Mouse (Mus musculus) embryonic fibroblast, embryonic 13.5 days (primary cell): Measurements from ENCODE around the gene Tagap1. TPM values are rescaled to one million over a fixed set of nuclear protein-coding genes. Genes with fewer than 3 reads are reported as not detected.
A peak's percentile ranks its signal among the peaks of the same experiment; 100 is the strongest.
"Not testable (repeated sequence)": the region's sequence is repeated elsewhere in the genome, so short reads cannot be mapped to it uniquely, and the experiment has no call there.

Experiments used
- H3K27ac ChIP-seq: 2 replicates; pipeline ENCODE4 v1.5.1; 2012; ENCODE audit warnings: low read length, control low read depth, inconsistent platforms; ENCODE audit not compliant: insufficient read depth
- H3K4me1 ChIP-seq: 2 replicates; pipeline ENCODE4 v1.6.1; 2011; ENCODE audit warnings: low read length; ENCODE audit not compliant: control insufficient read depth, insufficient read depth
- H3K4me3 ChIP-seq: 2 replicates; pipeline ENCODE4 v1.5.1; 2011; ENCODE audit warnings: mild to moderate bottlenecking, control low read depth, low read length; ENCODE audit not compliant: insufficient read depth
- POLR2A ChIP-seq: IDR thresholded peaks from 2 replicates; pipeline ENCODE4 v1.6.1; 2011; ENCODE audit warnings: low read depth, mild to moderate bottlenecking, control low read depth, low read length, moderate library complexity
- polyA plus RNA-seq: library from polyadenylated mRNA; stranded (reverse); fragments of >200 nt; gene quantifications from 2 replicates; pipeline ENCODE4 v1.2.4, GENCODE M21; 2011; ENCODE audit warnings: low read depth; ENCODE audit not compliant: missing spikeins, insufficient read length

The Tagap1 gene
- polyA plus RNA-seq, 1 experiment: 18.6 TPM

DNA sequence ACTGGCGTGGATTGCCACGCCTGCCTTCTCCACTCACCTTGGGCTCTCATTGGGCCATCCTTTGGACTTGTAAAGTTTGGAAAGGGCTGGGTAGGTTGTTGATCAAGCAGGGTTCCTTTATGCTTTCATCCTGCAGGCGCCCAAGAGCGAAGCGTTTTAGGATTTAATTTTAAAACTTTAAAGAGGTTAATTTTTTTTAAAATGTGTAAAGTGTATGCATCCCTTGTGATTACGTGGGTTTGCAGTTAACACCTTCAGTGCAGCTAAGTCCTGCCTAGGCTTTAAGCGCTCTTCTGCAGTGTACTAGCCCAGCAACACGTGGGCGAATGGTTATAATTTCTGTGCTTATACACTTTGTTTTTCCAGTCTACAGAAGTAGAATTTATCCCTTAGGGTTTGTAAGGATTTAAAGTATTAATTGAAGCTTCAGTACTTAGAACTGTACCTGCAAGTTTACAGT, 12.2 kb downstream of the Tagap1 start:
- 0 out of 2 replicates have a peak, but pooled peaks have one; percentile 7 for TF ChIP-seq POLR2A
- Histone ChIP-seq H3K27ac (peak overlapping the region; percentile 65; the same call in 1 of the 2 replicates), H3K4me3 (peak overlapping the region; percentile 62)
- H3K4me1 ChIP-seq: not testable (repeated sequence)

- Histone ChIP-seq H3K27ac (peak within 1 kb of the TSS; percentile 65), H3K4me3 (peak within 1 kb of the TSS; percentile 62)
- peak; percentile 69 for TF ChIP-seq POLR2A
Measured at GRCm38 (mm10) chr17:6947984-6948768, 12.8 kb downstream of the Tagap1 start, which contains the start of gene Rsph3b. TSS of gene Rsph3b (minus strand) at chr17:6948682.

GRCm38 (mm10) chr17:6947637-6947983, 13.3 kb downstream of the Tagap1 start:
- not testable (repeated sequence) for H3K27ac ChIP-seq, H3K4me1 ChIP-seq
- peak overlapping the region; percentile 62 for H3K4me3 ChIP-seq

More at GRCm38 (mm10) chr17:6947984-6948768, 12.8 kb downstream of the Tagap1 start, which contains the start of gene Rsph3b:
- not testable (repeated sequence) for H3K4me1 ChIP-seq

DNA sequence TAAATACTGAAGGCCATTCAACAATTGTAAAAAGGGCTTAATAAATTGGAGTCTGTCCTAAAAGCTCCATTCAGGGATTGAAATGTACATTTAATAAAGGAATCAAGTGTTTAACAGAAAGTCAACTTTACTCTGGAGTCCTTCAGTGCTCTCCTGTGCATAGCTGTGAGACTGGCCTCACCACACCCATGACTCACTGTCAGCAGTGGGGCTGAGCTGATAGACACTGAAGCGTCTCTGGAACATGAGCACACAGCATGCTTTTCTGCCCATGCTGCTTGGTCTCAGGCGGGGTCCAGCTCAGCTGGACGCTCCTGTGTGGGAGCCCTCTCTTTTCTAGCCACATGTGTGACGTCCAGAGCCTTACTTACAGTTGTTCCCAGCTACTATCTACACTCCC, 18.4 kb downstream of the Tagap1 start:
- H3K4me1 ChIP-seq, H3K27ac ChIP-seq, H3K4me3 ChIP-seq: not testable (repeated sequence)

- not testable (repeated sequence) for H3K27ac ChIP-seq, H3K4me1 ChIP-seq, H3K4me3 ChIP-seq
Measured at GRCm38 (mm10) chr17:6931625-6932024, 29.3 kb downstream of the Tagap1 start.

- H3K4me1 ChIP-seq, H3K27ac ChIP-seq, H3K4me3 ChIP-seq: not testable (repeated sequence)
Measured at GRCm38 (mm10) chr17:6920351-6920894, 40.5 kb downstream of the Tagap1 start.

DNA sequence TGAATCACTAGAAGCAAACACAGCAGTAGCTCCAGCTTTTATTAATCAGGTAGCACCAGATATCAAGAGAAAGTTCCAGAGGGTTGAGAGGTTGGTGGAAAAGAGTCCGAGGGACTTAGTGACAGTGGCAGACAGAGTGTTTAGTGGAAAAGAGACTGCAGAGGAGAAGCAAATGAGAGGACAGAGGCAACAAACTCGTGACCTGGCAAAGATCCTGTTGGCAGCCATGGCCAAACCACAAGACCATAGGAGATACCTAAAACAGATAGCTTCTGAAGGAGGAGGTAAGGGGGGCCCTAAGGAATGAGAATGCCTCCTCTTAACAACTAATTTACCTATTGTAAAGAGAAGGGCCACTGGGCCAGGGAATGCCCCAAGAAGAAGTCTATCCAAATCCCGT, 41.6 kb downstream of the Tagap1 start:
- not testable (repeated sequence) for H3K4me1 ChIP-seq, H3K27ac ChIP-seq, H3K4me3 ChIP-seq

GRCm38 (mm10) chr17:6915282-6915681, 45.7 kb downstream of the Tagap1 start:
- H3K4me1 ChIP-seq, H3K4me3 ChIP-seq, H3K27ac ChIP-seq: not testable (repeated sequence)

GRCm38 (mm10) chr17:6914066-6914465, 46.9 kb downstream of the Tagap1 start:
- H3K27ac ChIP-seq, H3K4me1 ChIP-seq, H3K4me3 ChIP-seq: not testable (repeated sequence)

Other genes with a start within 250 kb of the Tagap1 start
- gene Ezr, start 178.4 kb downstream of the Tagap1 start, polyA plus RNA-seq: 18.3 and 20.9 TPM in 2 replicates
- 17.4 and 21.0 TPM in 2 replicates for gene Rsph3b, start 12.5 kb downstream of the Tagap1 start, polyA plus RNA-seq
- 153 and 166 TPM in 2 replicates for gene Rnaset2b, start 9.5 kb upstream of the Tagap1 start, polyA plus RNA-seq
- not detected in 2 replicates for gene Gm49721, start 17.7 kb upstream of the Tagap1 start, polyA plus RNA-seq
- gene Gm1604a, start 64.4 kb upstream of the Tagap1 start, polyA plus RNA-seq: not detected in 2 replicates
- 21.5 and 22.4 TPM in 2 replicates for gene Rps6ka2, start 209.0 kb upstream of the Tagap1 start, polyA plus RNA-seq